Mouse (Mus musculus) liver, embryonic 16.5 days (tissue): ENCODE measurements around the gene Eif5b. TPM values are rescaled to one million over a fixed set of nuclear protein-coding genes. Genes with fewer than 3 reads are reported as not detected.
A peak's percentile ranks its signal among the peaks of the same experiment; 100 is the strongest.

Experiments
- ATAC-seq: fragments of 200-750 bp; cut with Nextera tagmentation; 2 replicates; pipeline ENCODE4 v1.8.0; 2017; ENCODE audit warnings: low read depth, mild to moderate bottlenecking, moderate number of reproducible peaks, moderate library complexity
- H3K27ac ChIP-seq: fragments of 300-500 bp; sonication (generic); 2 replicates; pipeline ENCODE4 v1.5.1; 2014; ENCODE audit warnings: mild to moderate bottlenecking, low read length
- H3K27me3 ChIP-seq: fragments of 300-500 bp; sonication (generic); 2 replicates; pipeline ENCODE4 v1.6.1; 2014; ENCODE audit warnings: low read depth, low read length, mixed read lengths; ENCODE audit not compliant: control insufficient read depth, insufficient read depth
- H3K36me3 ChIP-seq: fragments of 300-500 bp; sonication (generic); 2 replicates; pipeline ENCODE4 v1.6.1; 2014; ENCODE audit warnings: mild to moderate bottlenecking; ENCODE audit not compliant: control insufficient read depth, insufficient read depth
- H3K4me1 ChIP-seq: fragments of 300-500 bp; sonication (generic); 2 replicates; pipeline ENCODE4 v1.6.1; 2014; ENCODE audit warnings: low read depth, low read length, mixed read lengths; ENCODE audit not compliant: control insufficient read depth
- H3K4me2 ChIP-seq: fragments of 300-500 bp; sonication (generic); 2 replicates; pipeline ENCODE4 v1.6.1; 2014; ENCODE audit warnings: low read depth, low read length, mixed read lengths
- H3K4me3 ChIP-seq: fragments of 300-500 bp; sonication (generic); 2 replicates; pipeline ENCODE4 v1.5.1; 2014; ENCODE audit warnings: low read depth, mild to moderate bottlenecking, low read length
- H3K9ac ChIP-seq: fragments of 300-500 bp; sonication (generic); 2 replicates; pipeline ENCODE4 v1.6.1; 2014; ENCODE audit warnings: low read depth, low read length
- H3K9me3 ChIP-seq: fragments of 300-500 bp; sonication (generic); replicated peaks from 2 replicates; pipeline ENCODE4 v1.6.1; 2016; ENCODE audit warnings: low read length; ENCODE audit not compliant: control insufficient read depth
- WGBS: fragments of 180-500 bp; shearing (Covaris S2); extraction: QIAGEN DNeasy Blood & Tissue Kit; methylation state at CpG from one replicate; pipeline ENCODE4 v1.1.7; 2014; ENCODE audit not compliant: insufficient replicate concordance; 5-methylcytosine and 5-hydroxymethylcytosine counted together
- polyA plus RNA-seq: library from polyadenylated mRNA; unstranded; fragments of >200 nt; fragmentation: Nextera tagmentation; extraction: Ambion mirVana; gene quantifications from 2 replicates; pipeline ENCODE4 v1.2.1, GENCODE M21; 2015

Eif5b gene
- polyA plus RNA-seq = 13.1 and 14.7 TPM in 2 replicates

GRCm38 (mm10) chr1:37997867-37998266 lies at the start of gene Eif5b, which contains the start of gene Txndc9:
TSS of gene Eif5b (plus strand) at chr1:37998010.
TSS of gene Txndc9 (minus strand) at chr1:37997893.
- H3K4me2 ChIP-seq = peak within 1 kb of the TSS; percentile 94
- ATAC-seq = peak; percentile 84
- peak within 1 kb of the TSS; percentile 95 for H3K27ac ChIP-seq
- 0% methylated on average over 49 of the region's 50 CpGs for WGBS
- peaks cover 23% of the 10 kb centered on the region for H3K4me1 ChIP-seq
- peak within 1 kb of the TSS; percentile 95 for H3K9ac ChIP-seq
- no peaks in the 10 kb centered on the region for H3K27me3 ChIP-seq
- peaks cover 22% of the 10 kb centered on the region for H3K36me3 ChIP-seq
- peak within 1 kb of the TSS; percentile 94 for H3K4me3 ChIP-seq
- H3K9me3 ChIP-seq = no peaks in the 10 kb centered on the region

DNA sequence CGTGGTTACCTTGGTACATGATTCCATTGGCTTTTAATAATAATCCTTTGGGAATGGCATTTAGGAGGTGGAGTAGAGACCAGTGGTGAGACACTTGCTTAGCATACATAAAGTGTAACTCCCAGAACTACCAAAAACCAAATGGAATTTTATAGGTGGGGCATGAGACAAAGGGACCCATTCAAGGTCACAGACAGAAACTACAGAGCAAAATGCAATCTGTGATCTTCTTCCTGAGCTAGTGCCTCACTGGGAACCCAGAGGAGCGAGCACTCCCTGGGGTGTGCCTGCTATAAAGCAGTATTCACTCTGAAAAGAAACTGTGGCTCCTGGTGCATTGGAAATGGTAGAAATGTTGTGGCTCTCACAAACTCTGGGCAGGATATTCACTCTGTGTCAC lies 48.9 kb upstream of the Eif5b start:
- Histone ChIP-seq H3K27me3 (no peaks in the 10 kb centered on the region), H3K4me2 (no peak overlapping the region), H3K9ac (no peak overlapping the region), H3K9me3 (no peaks in the 10 kb centered on the region), H3K4me1 (no peaks in the 10 kb centered on the region), H3K4me3 (no peak overlapping the region), H3K36me3 (no peaks in the 10 kb centered on the region), H3K27ac (no peak overlapping the region)
- WGBS = 47% methylated on average over 2 of the region's 2 CpGs
- no peak for ATAC-seq

- Histone ChIP-seq H3K27me3 (no peaks in the 10 kb centered on the region), H3K4me2 (no peak overlapping the region), H3K36me3 (no peaks in the 10 kb centered on the region), H3K4me3 (no peak overlapping the region), H3K9me3 (no peaks in the 10 kb centered on the region), H3K27ac (no peak overlapping the region), H3K4me1 (no peaks in the 10 kb centered on the region), H3K9ac (no peak overlapping the region)
- no peak for ATAC-seq
- 61% methylated on average over 7 of the region's 7 CpGs for WGBS
Measured at GRCm38 (mm10) chr1:37954786-37955185, 43.0 kb upstream of the Eif5b start.

- no peak for ATAC-seq
- 68% methylated on average over 2 of the region's 2 CpGs for WGBS
- no peaks in the 10 kb centered on the region for H3K27me3 ChIP-seq
- no peaks in the 10 kb centered on the region for H3K4me1 ChIP-seq
- no peak overlapping the region for H3K27ac ChIP-seq
- H3K4me2 ChIP-seq = no peak overlapping the region
- H3K36me3 ChIP-seq = no peaks in the 10 kb centered on the region
- no peaks in the 10 kb centered on the region for H3K9me3 ChIP-seq
- H3K4me3 ChIP-seq = no peak overlapping the region
- H3K9ac ChIP-seq = no peak overlapping the region
Measured at GRCm38 (mm10) chr1:37955251-37955650, 42.6 kb upstream of the Eif5b start.

- Histone ChIP-seq H3K4me2 (no peak overlapping the region), H3K9ac (no peak overlapping the region), H3K36me3 (no peaks in the 10 kb centered on the region), H3K27me3 (no peaks in the 10 kb centered on the region), H3K9me3 (no peaks in the 10 kb centered on the region), H3K27ac (no peak overlapping the region), H3K4me1 (no peaks in the 10 kb centered on the region), H3K4me3 (no peak overlapping the region)
- ATAC-seq = no peak
- 18% methylated on average over 3 of the region's 3 CpGs for WGBS
Measured at GRCm38 (mm10) chr1:37956690-37957431, 40.9 kb upstream of the Eif5b start.

DNA sequence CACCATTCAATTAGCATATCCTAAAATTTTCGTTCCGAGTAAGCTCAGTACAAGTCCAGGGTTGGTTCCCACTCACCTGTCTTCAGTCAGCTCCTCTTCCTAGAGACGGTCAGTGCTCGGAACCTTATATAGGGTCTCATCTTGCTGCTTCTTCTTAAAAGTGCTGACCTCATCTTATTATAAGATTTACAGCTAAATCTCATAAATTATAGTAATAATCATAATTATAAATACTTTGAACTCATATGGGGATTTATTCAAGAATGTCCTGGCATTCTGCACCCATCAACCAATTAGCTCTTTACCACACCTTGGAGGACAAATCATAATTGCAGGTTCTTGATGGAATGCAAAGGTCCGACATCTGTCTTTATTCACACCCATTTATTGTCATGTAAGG lies 40.2 kb upstream of the Eif5b start, which contains the start of gene Lyg1:
TSS of gene Lyg1 (minus strand) at position 101 of the 400 bp plus-strand sequence.
- no peak within 1 kb of the TSS for H3K9ac ChIP-seq
- no peaks in the 10 kb centered on the region for H3K36me3 ChIP-seq
- no peak within 1 kb of the TSS for H3K4me3 ChIP-seq
- no peaks in the 10 kb centered on the region for H3K9me3 ChIP-seq
- no peak within 1 kb of the TSS for H3K4me2 ChIP-seq
- 61% methylated on average over 5 of the region's 5 CpGs for whole genome bisulfite sequencing
- H3K27me3 ChIP-seq = no peaks in the 10 kb centered on the region
- H3K4me1 ChIP-seq = no peaks in the 10 kb centered on the region
- H3K27ac ChIP-seq = no peak within 1 kb of the TSS
- ATAC-seq = no peak

DNA sequence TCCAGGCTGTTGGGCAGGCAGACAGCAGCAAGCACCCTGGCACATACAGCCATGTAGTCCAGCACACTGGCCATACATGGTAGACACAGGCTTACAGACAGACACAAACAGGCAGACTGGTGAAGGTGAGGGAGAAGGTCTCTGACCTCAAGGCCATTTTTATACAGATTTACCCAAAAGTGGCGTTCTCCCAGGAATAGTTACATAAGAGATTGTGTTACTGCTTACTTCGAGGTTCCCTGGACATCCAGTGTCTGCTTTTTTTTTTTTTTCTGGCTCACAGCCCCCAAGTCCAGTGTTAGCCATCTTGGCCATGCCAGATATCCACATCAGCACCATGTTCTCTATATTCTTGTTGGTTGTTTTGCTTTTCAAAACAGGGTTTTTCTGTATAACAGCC lies 39.3 kb upstream of the Eif5b start:
- no peak for ATAC-seq
- 34% methylated on average over 2 of the region's 2 CpGs for WGBS
- Histone ChIP-seq H3K27me3 (no peaks in the 10 kb centered on the region), H3K27ac (no peak overlapping the region), H3K4me3 (no peak overlapping the region), H3K9ac (no peak overlapping the region), H3K4me1 (no peaks in the 10 kb centered on the region), H3K4me2 (no peak overlapping the region), H3K36me3 (no peaks in the 10 kb centered on the region), H3K9me3 (no peaks in the 10 kb centered on the region)

GRCm38 (mm10) chr1:37959486-37959885 lies 38.3 kb upstream of the Eif5b start:
- ATAC-seq = no peak
- H3K9me3 ChIP-seq = no peaks in the 10 kb centered on the region
- no peaks in the 10 kb centered on the region for H3K36me3 ChIP-seq
- H3K4me2 ChIP-seq = no peak overlapping the region
- H3K4me1 ChIP-seq = no peaks in the 10 kb centered on the region
- no peak overlapping the region for H3K4me3 ChIP-seq
- WGBS = 69% methylated on average over 5 of the region's 5 CpGs
- no peaks in the 10 kb centered on the region for H3K27me3 ChIP-seq
- H3K9ac ChIP-seq = no peak overlapping the region
- H3K27ac ChIP-seq = no peak overlapping the region

DNA sequence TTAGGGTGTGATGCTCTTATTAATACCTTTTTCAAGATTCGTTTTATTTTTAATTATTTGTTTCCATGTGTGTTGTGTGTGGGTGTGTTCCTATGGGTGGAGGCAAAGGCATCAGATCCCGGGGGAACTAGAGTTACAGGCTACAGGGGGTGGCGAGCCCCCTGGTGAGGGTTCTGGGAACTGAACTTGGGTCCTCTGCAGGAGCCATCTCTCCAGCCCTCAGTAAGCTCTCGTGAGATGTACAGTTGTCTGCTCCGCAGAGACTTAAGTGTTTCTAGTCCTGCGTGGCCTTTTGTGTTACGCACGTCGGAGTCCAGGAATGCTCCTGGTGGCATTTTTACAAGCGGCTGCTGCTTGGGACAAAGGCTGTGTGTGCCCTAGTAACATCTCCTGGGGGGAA lies 32.2 kb upstream of the Eif5b start:
- Histone ChIP-seq H3K9ac (no peak overlapping the region), H3K36me3 (no peaks in the 10 kb centered on the region), H3K27me3 (no peaks in the 10 kb centered on the region), H3K27ac (no peak overlapping the region), H3K4me2 (no peak overlapping the region), H3K9me3 (no peaks in the 10 kb centered on the region), H3K4me3 (no peak overlapping the region), H3K4me1 (no peaks in the 10 kb centered on the region)
- no peak for ATAC-seq
- WGBS = 61% methylated on average over 10 of the region's 10 CpGs
